Mouse (Mus musculus): ENCODE results near the gene Rere. TPM values are rescaled to one million over a fixed set of nuclear protein-coding genes. Genes with fewer than 3 reads are reported as not detected.
"Not testable (repeated sequence)": the region's sequence is repeated elsewhere in the genome, so short reads cannot be mapped to it uniquely, and the experiment has no call there.

The Rere gene
- total and polyA plus RNA-seq, 2 experiments from 2014 or later = 25.9 to 32.9 TPM

- no peak for TF ChIP-seq CTCF (IDR thresholded peaks at IDR 0.05; ENCODE audit: low read depth)
- Histone ChIP-seq H3K36me3 (ENCODE audit: insufficient read depth, low read length) (no peaks in the 10 kb centered on the region), H3K27me3 (ENCODE audit: insufficient read depth, low read length) (no peaks in the 10 kb centered on the region), H3K9ac (replicated peaks; ENCODE audit: low read length) (no peak overlapping the region), H3K27ac (peak overlapping the region; percentile 98), H3K4me1 (ENCODE audit: insufficient read depth, low read length) (no peaks in the 10 kb centered on the region), H3K9me3 (ENCODE audit: low read length) (no peaks in the 10 kb centered on the region), H3K4me2 (ENCODE audit: low read depth, low read length) (peak overlapping the region; percentile 71), H3K4me3 (ENCODE audit: low read length) (peak overlapping the region; percentile 99)
- DNase-seq (ENCODE audit: low spot score) (no peak), ATAC-seq (no peak)
- 54% methylated on average over 4 of the region's 4 CpGs for WGBS
Measured at GRCm38 (mm10) chr4:150280459-150280858, 987 bp upstream of the Rere start.

- H3K4me1 ChIP-seq (ENCODE audit: insufficient read depth, low read length) = no peaks in the 10 kb centered on the region
- 2% methylated on average over 50 of the region's 50 CpGs for WGBS
- no peaks in the 10 kb centered on the region for H3K27me3 ChIP-seq (ENCODE audit: insufficient read depth, low read length)
- DNase-seq (ENCODE audit: low spot score) (peak; percentile 48), ATAC-seq (peak; percentile 16)
- peak overlapping the region; percentile 71 for H3K4me2 ChIP-seq (ENCODE audit: low read depth, low read length)
- H3K27ac ChIP-seq = peak overlapping the region; percentile 98
- peak overlapping the region; percentile 99 for H3K4me3 ChIP-seq (ENCODE audit: low read length)
- TF ChIP-seq CTCF (IDR thresholded peaks at IDR 0.05; ENCODE audit: low read depth) = no peak
- H3K36me3 ChIP-seq (ENCODE audit: insufficient read depth, low read length) = no peaks in the 10 kb centered on the region
- peak overlapping the region; percentile 99 for H3K9ac ChIP-seq (replicated peaks; ENCODE audit: low read length)
- H3K9me3 ChIP-seq (ENCODE audit: low read length) = no peaks in the 10 kb centered on the region
Measured at GRCm38 (mm10) chr4:150281891-150282630, 615 bp downstream of the Rere start.

DNA sequence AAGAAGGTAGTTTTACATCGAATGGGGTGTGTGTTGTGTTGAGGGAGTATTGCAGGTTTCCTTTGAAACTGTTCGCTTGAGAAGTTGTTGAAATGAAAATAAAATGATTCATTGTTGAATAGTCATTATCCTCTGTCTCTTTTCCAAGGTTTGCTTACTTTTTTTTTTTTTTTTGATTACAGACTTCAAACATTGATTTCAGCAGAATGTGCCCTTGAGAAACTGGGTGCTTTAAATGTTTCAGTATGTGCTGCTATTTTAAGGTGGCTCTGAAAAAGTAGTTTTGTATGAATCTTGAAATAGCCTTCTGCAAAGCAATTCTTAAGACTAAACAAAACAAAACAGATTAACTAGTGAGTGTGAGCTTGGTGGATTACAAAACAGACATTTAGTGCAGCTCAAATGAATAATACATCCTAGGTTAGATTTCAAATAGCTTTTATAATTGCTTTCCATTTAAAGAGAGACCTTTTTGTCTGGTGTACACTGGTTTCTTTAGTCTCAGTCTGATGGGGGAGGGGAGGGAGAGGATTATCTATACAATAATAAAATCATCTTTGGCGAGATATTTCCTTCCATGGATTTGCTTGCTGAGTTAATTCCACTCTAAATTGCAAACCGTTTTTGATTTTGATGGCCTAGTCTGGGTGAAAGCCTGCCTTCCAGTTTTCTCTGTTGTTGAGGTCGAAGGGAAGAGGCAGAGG is 1.3 kb downstream of the Rere start:
- peak overlapping the region; percentile 71 for H3K4me2 ChIP-seq (ENCODE audit: low read depth, low read length)
- no peak for DNase-seq (ENCODE audit: low spot score)
- H3K9me3 ChIP-seq (ENCODE audit: low read length) = no peaks in the 10 kb centered on the region
- peak overlapping the region; percentile 99 for H3K9ac ChIP-seq (replicated peaks; ENCODE audit: low read length)
- H3K36me3 ChIP-seq (ENCODE audit: insufficient read depth, low read length) = no peaks in the 10 kb centered on the region
- H3K4me3 ChIP-seq (ENCODE audit: low read length) = peak overlapping the region; percentile 99
- peak overlapping the region; percentile 98 for H3K27ac ChIP-seq
- H3K27me3 ChIP-seq (ENCODE audit: insufficient read depth, low read length) = no peaks in the 10 kb centered on the region
- WGBS = 3% methylated on average over 5 of the region's 5 CpGs
- ATAC-seq = no peak
- no peaks in the 10 kb centered on the region for H3K4me1 ChIP-seq (ENCODE audit: insufficient read depth, low read length)
- TF ChIP-seq CTCF (IDR thresholded peaks at IDR 0.05; ENCODE audit: low read depth) = no peak

GRCm38 (mm10) chr4:150283335-150283638 is 1.8 kb downstream of the Rere start:
- ATAC-seq = no peak
- TF ChIP-seq CTCF (IDR thresholded peaks at IDR 0.05; ENCODE audit: low read depth) = no peak
- 6% methylated on average over 2 of the region's 2 CpGs for WGBS

DNA sequence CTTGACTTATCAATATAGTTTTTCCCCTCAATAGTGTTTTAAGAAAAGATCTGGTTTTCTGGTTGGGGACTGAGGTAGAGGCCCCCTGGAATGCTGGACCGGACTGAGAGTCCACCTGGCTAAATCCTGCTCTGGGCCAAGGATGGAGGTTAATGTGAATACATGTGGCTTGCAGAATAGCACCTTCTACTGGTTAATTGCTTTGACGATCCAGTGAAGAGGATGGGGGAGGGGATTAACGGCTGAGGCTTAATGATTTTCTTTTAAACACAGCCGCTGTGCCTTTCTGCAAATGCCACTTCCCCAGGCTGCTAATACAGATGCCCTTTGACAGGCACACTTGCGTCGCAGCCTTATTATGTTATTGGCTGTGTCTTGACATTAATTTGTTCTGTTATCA is 2.5 kb downstream of the Rere start:
- DNase-seq (ENCODE audit: low spot score) = peak; percentile 78
- TF ChIP-seq CTCF (IDR thresholded peaks at IDR 0.05; ENCODE audit: low read depth) = peak; percentile 64
- Histone ChIP-seq H3K36me3 (ENCODE audit: insufficient read depth, low read length) (no peaks in the 10 kb centered on the region), H3K27me3 (ENCODE audit: insufficient read depth, low read length) (no peaks in the 10 kb centered on the region), H3K9me3 (ENCODE audit: low read length) (no peaks in the 10 kb centered on the region), H3K4me2 (ENCODE audit: low read depth, low read length) (peak overlapping the region; percentile 71), H3K9ac (replicated peaks; ENCODE audit: low read length) (peak overlapping the region; percentile 99), H3K4me1 (ENCODE audit: insufficient read depth, low read length) (no peaks in the 10 kb centered on the region), H3K27ac (peak overlapping the region; percentile 70; the same call in 1 of the 2 replicates), H3K4me3 (ENCODE audit: low read length) (peak overlapping the region; percentile 99)
- WGBS = 4% methylated on average over 6 of the region's 6 CpGs
- no peak for ATAC-seq

More at GRCm38 (mm10) chr4:150283335-150283638, 1.8 kb downstream of the Rere start:
- H3K4me1 ChIP-seq (ENCODE audit: insufficient read depth, low read length) = no peaks in the 10 kb centered on the region
- H3K9me3 ChIP-seq (ENCODE audit: low read length) = no peaks in the 10 kb centered on the region
- DNase-seq (ENCODE audit: low spot score) = no peak
- H3K4me3 ChIP-seq (ENCODE audit: low read length) = peak overlapping the region; percentile 99
- H3K36me3 ChIP-seq (ENCODE audit: insufficient read depth, low read length) = no peaks in the 10 kb centered on the region
- H3K4me2 ChIP-seq (ENCODE audit: low read depth, low read length) = peak overlapping the region; percentile 71
- H3K9ac ChIP-seq (replicated peaks; ENCODE audit: low read length) = peak overlapping the region; percentile 99
- no peaks in the 10 kb centered on the region for H3K27me3 ChIP-seq (ENCODE audit: insufficient read depth, low read length)
- peak overlapping the region; percentile 70 for H3K27ac ChIP-seq

DNA sequence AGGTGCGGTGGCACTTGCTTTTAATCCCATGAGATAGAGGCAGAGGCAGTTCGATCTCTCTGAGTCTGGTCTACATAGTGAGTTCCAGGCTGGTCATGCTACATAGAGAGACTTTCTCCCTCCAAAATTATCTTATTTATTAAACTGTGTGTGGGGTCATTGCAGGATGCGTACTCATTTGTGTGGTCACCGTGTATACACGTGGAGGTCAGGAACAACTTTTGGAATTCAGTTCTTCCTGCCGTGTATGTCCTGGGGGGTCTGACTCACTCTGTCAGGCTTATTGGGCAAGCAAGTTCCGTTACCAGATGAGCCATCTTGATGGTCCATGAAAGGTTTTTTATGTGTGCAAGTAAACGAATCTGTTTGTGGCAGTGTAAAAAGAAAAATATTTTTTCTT is 5.5 kb downstream of the Rere start:
- no peaks in the 10 kb centered on the region for H3K36me3 ChIP-seq (ENCODE audit: insufficient read depth, low read length)
- ATAC-seq (no peak), DNase-seq (ENCODE audit: low spot score) (no peak)
- no peak overlapping the region for H3K9ac ChIP-seq (replicated peaks; ENCODE audit: low read length)
- WGBS = 80% methylated on average over 8 of the region's 8 CpGs
- H3K4me1 ChIP-seq (ENCODE audit: insufficient read depth, low read length) = no peaks in the 10 kb centered on the region
- no peaks in the 10 kb centered on the region for H3K27me3 ChIP-seq (ENCODE audit: insufficient read depth, low read length)
- no peaks in the 10 kb centered on the region for H3K9me3 ChIP-seq (ENCODE audit: low read length)
- no peak overlapping the region for H3K4me3 ChIP-seq (ENCODE audit: low read length)
- H3K27ac ChIP-seq = no peak overlapping the region
- no peak for TF ChIP-seq CTCF (IDR thresholded peaks at IDR 0.05; ENCODE audit: low read depth)
- H3K4me2 ChIP-seq (ENCODE audit: low read depth, low read length) = no peak overlapping the region

GRCm38 (mm10) chr4:150287463-150287862 is 6.0 kb downstream of the Rere start:
- H3K36me3 ChIP-seq (ENCODE audit: insufficient read depth, low read length); H3K4me3 ChIP-seq (ENCODE audit: low read length); H3K9ac ChIP-seq (replicated peaks; ENCODE audit: low read length); H3K9me3 ChIP-seq (ENCODE audit: low read length); H3K4me2 ChIP-seq (ENCODE audit: low read depth, low read length); H3K27ac ChIP-seq; ATAC-seq; H3K27me3 ChIP-seq (ENCODE audit: insufficient read depth, low read length); DNase-seq (ENCODE audit: low spot score); H3K4me1 ChIP-seq (ENCODE audit: insufficient read depth, low read length): not testable (repeated sequence)
- WGBS = 75% methylated on average over 1 of the region's 1 CpGs
